Mouse (Mus musculus): ENCODE results near the gene Rsph14. TPM values are rescaled to one million over a fixed set of nuclear protein-coding genes. Genes with fewer than 3 reads are reported as not detected.

Rsph14 gene
- not detected for total RNA-seq (2023)

DNA sequence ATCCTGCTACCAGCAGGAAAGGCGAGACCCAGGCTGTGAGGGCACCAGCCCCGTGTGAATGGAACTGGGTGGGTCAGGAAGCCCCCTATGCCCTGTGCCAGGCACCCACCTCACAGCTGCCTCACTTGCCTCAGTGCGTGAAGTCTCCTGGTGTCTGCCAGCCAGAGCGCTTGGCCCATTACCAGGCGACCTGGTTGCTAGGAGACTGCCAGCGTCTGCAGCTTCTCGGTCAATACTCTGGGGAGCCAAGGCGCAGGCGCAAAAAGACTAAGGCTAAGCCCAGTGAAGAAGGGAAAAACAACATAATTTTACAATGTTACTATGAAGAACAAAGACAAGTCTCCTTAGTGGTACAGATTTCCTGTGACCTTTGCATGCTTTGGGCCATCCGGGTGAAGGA is at the start of gene Rsph14:
Gene Rsph14, minus strand, starts transcription at position 192 of the 400 bp plus-strand sequence.

GRCm38 (mm10) chr10:75060217-75060842 is 27.9 kb upstream of the Rsph14 start, which contains the start of gene Bcr:
Gene Bcr (plus strand): TSS chr10:75060592.

DNA sequence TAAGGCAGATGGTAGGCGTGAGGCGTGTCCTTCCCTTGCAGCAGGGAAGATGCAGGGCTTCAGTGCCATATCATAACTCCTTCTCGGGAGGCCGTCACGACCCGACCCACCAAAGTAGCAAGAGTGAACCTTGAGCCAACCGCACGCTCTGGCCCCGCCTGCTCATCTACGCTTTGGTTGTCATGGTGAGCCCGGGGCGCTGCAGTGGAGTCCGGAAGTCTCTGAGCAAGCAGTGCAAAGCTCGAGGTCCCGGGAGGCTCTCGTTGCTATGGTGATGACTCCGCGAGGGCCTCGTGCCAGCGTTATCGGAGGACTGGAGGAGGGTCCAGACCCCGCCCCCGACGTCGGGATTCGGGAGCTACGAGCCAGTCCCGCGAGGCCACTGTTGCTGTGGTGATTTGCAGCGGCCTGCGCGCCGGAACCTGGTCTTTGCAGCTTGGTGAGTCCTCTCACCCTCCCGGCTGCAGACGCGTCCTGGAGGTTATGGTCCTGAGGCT is 4.5 kb upstream of the Rsph14 start, which contains the start of gene Rab36:
Gene Rab36, plus strand, starts transcription at position 176 of the 497 bp plus-strand sequence.

GRCm38 (mm10) chr10:74966850-74967451 is 65.4 kb downstream of the Rsph14 start, which contains the start of gene Gnaz:
Gene Gnaz (plus strand): TSS chr10:74967177.

Other genes with a start within 250 kb of the Rsph14 start
- gene Gnaz, start 65.4 kb downstream of the Rsph14 start, total RNA-seq (2023) = under 1 TPM; 0.31 to 0.47 TPM
- gene Rab36, start 4.5 kb upstream of the Rsph14 start, total RNA-seq (2023) = 1 to 10 TPM; 3.4 to 5.4 TPM
- 10 to 100 TPM; 21.6 to 23.2 TPM for gene Bcr, start 28.0 kb upstream of the Rsph14 start, total RNA-seq (2023)
- 10 to 100 TPM; 16.7 to 20.0 TPM for gene Specc1l, start 179.5 kb upstream of the Rsph14 start, total RNA-seq (2023)

Data from neutrophil, adult 59 days (primary cell).